Mouse (Mus musculus) small intestine, adult 2 months (tissue): ENCODE data around the gene Tmem214.

Source experiments
- CTCF ChIP-seq: fragments of 200-500 bp; IDR thresholded peaks from 2 replicates; pipeline ENCODE4 v1.5.1; 2012; ENCODE audit warnings: low read depth, mild to moderate bottlenecking, control low read depth, inconsistent platforms, low read length, moderate library complexity, mixed read lengths; ENCODE audit not compliant: insufficient replicate concordance, insufficient read length; ENCODE audit errors: extremely low read depth
- POLR2A ChIP-seq: fragments of 200-500 bp; IDR thresholded peaks from 2 replicates; pipeline ENCODE4 v1.6.1; 2012; ENCODE audit warnings: low read depth, mild to moderate bottlenecking, control low read depth, inconsistent platforms, low read length, moderate library complexity

DNA sequence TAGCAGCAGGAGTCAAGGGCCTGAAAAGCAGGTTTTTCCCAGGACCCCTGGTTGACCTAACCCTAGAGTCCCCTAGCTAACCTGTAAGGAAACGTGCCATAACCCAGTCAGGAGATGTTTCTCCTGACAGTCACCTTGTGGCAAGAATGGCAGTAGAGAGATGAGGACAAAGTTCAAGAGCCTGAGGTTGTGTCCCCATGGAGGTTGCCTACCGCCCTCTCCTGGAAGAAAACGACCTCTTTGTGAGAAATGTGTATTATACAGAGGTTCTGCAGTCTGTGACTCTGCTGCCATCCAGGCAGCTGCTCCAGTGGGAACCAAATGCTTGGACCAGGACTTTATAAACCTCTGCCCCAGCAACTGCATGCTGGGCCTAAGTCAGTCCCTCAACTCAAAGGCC lies 12.1 kb upstream of the Tmem214 start:
- TF ChIP-seq POLR2A (no peak), CTCF (peak; percentile 46; the same call in 1 of the 2 replicates)
